Mouse (Mus musculus) layer of hippocampus, adult 11-12 months (tissue): ENCODE results near the gene Esam.

Source experiments
- DNase-seq: peaks from one replicate; pipeline ENCODE4 v3.0.0; 2022; ENCODE audit warnings: low spot score

Gene Esam

GRCm38 (mm10) chr9:37556366-37556765, 28.5 kb downstream of the Esam start:
- DNase-seq = no peak

GRCm38 (mm10) chr9:37560617-37561016, 32.7 kb downstream of the Esam start:
- DNase-seq = no peak

GRCm38 (mm10) chr9:37563805-37564204, 35.9 kb downstream of the Esam start:
- DNase-seq = no peak

GRCm38 (mm10) chr9:37567019-37567418, 39.1 kb downstream of the Esam start:
- no peak for DNase-seq

GRCm38 (mm10) chr9:37567454-37567853, 39.6 kb downstream of the Esam start:
- DNase-seq = no peak

- DNase-seq = no peak
These were observed 40.2 kb downstream of the Esam start for GRCm38 (mm10) chr9:37567892-37568604.

GRCm38 (mm10) chr9:37568605-37569214, 40.8 kb downstream of the Esam start:
- no peak for DNase-seq

- no peak for DNase-seq
These were observed 41.5 kb downstream of the Esam start for GRCm38 (mm10) chr9:37569231-37569835.

GRCm38 (mm10) chr9:37572204-37572876, 44.5 kb downstream of the Esam start:
- DNase-seq = no peak

- DNase-seq = peak; percentile 55
These were observed 48.6 kb downstream of the Esam start for GRCm38 (mm10) chr9:37576436-37576930.

- no peak for DNase-seq
These were observed 55.7 kb downstream of the Esam start for GRCm38 (mm10) chr9:37583594-37583993.

GRCm38 (mm10) chr9:37586718-37587117, 58.8 kb downstream of the Esam start:
- no peak for DNase-seq
